Mouse (Mus musculus) urinary bladder, postnatal 36 days (tissue): ENCODE data around the gene Fgfr2.

Source experiments
- DNase-seq, 2 experiments: peaks; one replicate each; pipeline ENCODE4 v3.0.0; 2022; ENCODE audit warnings: low spot score in 2 of 2, mixed read lengths in 1 of 2

Fgfr2 gene

DNA sequence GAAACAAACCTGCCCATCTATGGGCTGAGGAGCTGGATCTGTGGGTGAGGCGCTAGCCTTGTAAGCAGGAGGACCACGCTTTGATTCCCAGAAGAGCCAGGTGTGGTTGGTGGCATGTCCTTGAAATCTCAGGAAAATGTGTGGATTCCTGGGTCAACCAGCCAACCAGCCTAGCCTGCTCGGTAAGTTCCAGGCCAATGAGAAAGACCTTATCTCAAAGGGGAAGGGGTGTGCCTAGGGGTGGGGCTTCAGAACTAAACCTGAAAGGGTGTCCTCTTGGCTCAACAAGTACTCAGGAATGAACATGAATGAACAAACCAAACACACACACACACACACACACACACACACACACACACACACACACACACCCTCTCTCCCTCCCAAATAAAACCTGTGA, 81.4 kb downstream of the Fgfr2 start:
- DNase-seq = peak; percentile 69 to 72

DNA sequence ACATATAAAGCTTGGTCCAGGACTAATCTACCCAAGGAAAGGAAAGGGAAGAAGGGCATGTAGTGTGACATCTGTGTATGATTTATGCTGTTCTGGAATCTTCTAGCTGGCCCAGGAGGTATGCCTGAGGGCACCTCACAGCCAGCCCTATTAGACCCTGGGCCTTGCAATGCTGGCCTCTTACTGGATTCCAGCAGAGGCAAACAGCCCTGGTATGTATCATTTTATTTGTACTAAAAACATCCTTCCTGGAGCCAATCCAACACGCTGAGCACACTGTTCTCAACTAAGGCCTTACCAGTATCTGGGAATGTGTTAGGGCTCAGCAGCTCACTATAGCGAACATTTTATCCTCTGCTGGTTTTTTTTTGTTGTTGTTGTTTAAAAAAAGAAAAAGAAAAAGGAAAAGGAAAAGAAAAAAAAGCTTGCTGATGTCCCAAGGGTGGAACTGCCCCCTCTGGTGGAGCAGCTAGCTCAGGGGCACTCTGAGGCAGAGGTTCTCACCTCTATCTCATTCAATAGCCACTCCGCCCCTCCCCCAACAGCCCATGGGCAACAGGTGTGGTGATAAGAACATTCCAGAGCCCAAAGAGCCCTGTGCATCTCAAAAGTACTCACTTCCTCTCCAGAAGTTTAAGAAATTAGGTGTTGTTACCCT, 82.3 kb downstream of the Fgfr2 start:
- no peak for DNase-seq

DNA sequence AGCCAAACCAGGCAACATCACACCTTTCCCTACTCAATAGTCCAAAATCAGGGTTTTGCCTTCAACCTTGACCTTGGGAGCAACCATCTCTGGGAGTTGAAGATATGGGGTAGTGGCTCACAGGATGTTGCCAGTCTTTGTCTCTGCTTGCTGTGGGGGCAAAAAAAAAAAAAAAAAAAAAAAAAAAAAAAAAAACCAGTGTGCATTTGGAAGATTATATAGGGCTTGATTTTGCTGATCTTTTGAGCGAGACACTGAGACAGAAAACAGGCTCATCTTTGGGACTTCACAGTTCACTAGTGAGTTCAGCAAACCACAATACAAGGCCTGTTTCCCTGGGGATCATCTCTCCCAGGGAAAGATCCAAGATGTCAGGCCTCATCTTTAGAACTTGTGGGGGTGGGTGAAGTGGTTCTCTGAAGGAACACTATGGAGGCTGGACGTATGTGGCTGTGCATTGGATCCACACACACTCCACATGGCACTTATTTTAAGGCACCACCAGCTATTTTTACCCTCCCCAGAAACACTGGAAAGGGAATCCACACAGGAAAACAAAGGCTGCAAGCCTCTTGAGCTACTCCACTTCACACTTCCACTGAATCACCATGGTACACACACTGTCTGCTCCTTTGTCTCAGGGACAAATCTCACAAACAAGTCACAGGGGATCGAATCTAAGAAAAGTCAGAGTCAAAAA, 83.4 kb downstream of the Fgfr2 start:
- no peak for DNase-seq

DNA sequence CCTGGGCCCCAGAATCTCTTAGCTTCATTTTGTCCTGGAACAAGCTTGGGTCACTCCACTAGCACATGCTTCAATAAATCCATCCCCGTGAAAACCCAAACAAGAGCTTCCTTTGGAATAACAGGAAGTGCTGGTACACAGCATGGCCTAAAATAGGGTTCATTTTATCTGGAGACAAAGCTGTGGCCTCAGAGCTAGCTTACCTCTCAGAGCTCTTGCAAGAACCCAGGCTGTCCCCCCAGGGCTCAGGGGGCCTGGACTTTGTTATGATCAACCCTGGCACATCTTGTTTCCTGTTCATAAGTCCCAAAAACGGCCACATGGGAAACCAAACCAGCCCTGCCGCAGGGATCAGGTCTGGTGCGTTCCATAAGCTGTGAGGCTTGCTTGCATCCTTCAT, 85.5 kb downstream of the Fgfr2 start:
- no peak for DNase-seq

DNA sequence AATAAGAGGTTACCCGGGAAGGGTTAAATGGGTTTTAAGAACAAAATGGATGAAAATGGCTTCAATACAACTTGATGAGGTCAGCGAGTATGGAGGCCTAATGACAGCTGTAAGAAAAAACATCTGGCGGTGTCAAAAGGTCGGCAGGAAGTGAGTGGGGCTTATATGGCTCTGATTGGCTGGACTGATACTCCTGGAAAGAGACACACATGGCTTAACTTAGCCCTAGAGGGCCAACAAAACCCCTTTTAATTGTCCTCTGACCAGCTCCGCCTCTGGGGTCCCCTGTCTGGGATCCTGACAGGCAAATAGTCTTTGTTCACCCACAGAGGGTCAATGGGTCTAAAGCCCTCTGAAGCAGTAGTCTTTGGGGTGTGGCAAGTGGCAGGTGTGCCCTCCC, 85.9 kb downstream of the Fgfr2 start:
- no peak for DNase-seq

DNA sequence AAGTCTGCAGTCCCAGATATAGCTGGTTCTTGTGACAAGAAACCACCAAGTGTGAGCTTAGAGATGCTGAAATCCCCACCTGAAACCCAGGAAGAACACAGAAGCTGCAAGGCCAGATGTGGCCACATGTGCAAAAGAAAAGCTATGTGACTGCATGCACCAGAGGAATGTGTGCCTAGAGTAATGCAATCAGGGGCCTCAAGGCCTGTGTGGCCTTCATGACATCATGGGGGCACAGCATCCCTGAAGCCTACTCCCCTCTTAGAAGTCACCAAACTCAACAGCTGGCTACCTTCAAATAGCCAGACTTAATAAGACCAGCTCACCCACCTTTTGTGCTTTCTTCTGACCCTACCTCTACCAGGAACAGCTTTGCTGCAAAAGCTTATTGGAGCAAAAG, 87.2 kb downstream of the Fgfr2 start:
- DNase-seq = no peak

DNA sequence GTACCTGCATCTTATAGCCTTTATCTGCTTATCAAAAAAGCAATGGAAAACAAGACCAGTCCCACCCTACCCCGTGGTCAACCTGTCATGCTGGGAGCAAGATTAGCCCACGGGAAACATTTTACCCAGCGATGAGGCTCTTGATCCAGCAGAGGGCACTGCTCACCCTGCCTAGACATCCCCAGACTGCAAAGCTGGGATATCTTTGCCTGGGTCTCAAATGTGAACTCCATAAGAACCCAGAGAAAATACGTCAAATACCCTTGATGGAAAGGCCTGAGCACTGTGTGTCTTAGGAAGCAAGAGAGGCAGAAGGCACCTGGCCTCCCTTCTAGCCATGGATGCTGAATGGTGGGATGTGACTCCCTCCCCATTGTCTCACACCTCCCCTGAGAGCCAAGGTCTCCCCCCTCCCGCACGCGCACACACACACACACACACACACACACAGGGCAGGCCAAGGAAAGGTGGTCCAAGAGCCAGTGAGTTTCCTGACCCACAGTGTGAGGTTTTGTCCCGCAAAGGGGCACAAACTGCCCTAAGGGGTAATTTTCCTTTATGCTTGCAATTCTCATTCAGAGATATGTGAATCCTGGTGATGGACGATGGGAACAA, 90.5 kb downstream of the Fgfr2 start:
- peak; percentile 46 to 61 for DNase-seq

DNA sequence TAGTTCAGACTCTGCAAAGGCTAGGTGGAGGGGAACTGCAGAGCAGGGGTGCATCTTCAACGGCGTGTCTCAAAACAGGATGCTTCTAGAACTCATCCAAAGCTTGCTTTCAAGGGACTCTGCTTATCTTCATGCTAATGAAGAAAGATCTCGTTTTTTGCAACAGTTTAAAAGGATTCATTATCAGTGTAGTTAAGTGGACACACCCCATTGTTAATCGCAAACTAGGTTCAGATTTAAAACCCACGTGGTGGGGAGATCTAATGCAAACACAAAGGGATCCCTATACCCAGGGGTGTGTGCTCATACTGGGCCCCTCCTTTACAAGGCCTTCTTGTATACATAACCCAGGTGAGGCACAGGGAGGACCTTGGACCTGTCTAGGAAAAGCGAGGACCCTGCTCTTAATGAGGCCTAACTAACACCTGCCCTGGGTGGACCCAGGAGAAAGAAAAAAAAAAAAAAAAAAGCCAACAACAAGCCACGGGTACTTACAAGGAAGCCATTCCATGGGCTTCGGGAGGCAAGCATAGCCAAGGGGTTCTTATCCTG, 93.6 kb downstream of the Fgfr2 start:
- no peak for DNase-seq

DNA sequence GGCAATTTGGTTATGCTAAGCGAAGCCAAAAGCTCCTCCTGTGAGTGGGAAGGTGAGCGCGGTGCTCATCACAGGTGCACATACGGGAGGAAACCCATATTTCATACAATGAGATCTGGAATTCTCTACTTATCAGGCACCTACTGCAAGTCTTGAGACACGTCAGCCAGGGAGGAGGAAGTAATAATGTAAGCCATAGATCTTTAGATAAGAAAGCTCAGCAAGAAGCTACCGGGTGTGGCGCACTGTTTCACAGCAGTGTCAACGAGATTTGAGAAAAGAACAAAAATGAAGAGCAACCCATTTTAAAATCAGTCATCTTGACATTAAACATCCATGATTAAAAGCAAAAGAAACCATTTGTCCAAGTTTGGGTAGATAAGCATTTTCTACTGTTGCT, 94.1 kb downstream of the Fgfr2 start:
- DNase-seq = no peak

DNA sequence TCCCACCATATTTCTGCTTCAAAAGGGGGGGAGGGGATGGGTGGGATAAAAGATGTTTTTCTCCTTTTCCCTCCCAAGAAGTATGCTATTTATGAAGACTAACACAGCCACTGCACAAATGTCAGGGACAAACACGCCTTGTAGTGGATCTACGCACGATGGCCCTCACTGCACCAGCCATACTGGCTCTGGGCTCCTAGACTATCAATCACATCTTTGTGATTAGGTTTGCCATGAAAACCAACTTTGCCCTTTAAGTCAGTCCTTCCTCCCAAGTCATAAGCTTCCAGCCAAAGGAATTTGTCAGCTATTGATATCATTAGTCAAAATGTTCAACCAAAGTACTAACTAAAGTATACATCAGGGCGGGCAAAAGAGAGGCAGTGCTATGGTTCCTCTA, 95.2 kb downstream of the Fgfr2 start:
- no peak for DNase-seq

DNA sequence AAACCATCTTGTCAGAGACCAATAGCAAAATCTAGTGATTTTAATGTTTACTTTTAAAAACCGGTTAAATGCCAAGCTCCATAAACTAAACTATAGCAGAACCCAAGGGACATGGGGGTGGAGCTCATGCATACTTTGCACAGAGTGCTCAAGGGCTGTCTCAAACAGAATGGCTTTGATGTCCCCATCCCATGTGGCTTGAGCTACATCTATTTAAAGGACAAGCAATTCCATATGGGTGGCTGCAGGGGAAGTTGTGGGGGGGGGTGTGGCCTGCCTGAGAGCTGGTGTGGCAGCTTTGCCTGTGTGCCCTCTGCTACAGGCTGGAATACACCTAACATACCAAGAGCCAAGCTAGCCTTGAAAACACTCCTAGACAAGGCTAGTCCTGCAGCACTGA, 98.5 kb downstream of the Fgfr2 start:
- DNase-seq = no peak

DNA sequence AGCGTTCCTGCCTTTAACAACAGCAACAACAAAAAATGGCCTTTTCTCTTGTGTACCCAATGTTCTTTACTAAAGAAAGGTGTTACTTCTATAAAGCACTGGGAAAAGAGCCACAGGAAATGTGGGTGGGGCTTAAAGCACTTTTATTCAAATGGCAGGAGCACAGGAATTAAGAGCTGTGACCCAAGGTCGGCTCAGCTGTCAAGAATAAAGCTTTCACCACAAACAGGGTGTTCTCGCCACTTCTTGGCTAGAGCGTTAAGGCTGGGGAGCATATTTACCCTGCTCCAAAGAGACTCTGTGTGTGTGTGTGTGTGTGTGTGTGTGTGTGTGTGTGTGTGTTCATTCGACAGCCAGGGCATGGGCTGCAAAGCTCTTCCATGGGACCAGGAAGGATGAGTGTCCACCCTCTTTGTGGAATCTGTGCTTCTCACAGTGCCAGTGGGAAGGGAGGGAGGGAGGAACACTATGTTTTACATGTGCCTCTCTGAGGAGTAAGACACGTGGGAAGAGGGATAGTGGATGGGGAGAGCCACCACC, 103.6 kb downstream of the Fgfr2 start:
- DNase-seq = no peak

DNA sequence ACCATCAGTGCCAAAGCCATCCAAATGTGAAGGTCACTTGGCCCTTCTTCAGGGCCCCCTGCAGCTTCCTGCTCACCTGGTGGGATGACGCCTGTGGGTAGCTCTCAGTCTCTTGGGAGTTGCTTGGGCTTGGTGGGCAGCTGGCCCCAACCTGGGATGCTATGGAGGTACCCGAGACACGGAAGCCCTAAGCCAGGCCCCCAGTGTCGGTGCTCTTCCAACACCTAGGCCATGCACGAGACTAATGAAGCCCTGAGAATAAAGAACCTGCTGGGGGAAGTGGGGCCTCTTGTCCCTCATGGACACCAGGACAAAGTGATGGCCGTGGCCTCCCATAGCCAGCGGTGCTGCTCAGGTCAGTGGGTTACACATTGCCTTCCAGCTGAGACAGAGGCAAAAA, 104.2 kb downstream of the Fgfr2 start:
- DNase-seq = no peak

DNA sequence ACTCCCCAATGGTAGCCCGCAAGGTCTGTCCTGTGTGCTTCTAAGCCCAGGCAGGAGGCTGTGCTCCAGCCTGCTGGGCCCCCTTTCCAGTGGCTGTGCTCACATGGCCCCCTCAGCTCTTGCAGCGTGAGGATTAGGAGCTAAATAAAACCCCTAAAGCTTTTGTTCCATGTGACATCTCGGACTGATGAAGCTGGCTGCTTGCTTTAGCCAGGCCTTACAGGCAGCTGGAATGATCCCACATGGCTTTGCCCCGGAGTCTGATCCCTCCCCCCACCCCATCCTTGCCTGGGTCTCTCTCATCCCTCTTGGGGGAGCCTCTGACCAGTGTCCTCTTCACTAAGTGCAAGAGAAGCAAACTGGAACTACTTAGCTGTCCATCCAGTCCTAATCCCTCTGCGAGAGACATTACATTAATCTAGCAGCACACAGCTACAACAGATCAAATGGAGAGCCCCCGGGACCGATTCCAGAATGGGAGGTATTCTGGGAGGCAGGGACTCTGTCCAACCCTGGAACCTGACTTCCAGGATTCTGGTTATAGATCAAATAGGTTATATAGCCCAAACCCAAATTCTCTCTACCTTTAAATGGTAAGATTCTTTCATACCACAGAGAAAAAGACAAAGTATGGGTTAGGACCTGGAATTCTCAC, 107.6 kb downstream of the Fgfr2 start:
- no peak for DNase-seq

DNA sequence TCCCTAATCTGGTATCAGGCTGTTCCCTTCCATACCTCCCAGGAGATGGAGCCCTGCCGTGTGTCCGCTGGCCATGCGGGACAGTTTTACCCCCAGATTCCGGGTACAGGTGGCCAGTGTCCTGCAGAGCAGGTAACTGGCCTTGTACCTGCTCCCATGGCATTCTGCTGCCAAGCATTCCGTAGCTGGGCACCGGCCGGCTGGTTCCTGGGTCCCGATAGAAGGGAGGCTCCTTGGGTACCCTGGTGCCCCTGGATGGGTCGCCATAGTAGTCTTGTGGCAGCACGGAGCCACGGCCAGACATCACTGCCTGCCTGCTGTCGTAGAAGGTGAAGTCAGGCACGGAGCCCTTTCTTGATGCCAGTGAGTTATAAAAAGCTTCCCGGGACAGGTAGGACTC, 108.5 kb downstream of the Fgfr2 start:
- DNase-seq = no peak

DNA sequence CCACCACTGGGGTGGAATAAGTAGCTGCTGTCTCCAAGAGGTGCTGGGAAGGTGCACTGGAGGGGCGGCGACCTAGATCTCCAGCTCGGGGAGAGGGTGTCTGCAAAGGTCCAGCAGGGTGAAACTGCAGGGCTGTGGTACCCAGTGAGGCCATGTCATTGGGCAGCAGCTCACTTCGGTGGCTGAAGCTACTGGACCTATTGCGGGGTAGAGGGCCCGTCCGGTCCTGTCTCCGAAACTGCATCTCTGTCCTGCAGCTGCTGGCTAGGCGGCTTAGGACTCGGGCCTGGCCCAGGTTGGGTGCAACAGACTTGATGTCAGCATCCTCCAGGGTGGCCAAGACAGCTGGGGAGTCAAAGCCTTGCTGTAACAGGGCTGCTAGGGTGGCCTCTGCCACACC, 109.2 kb downstream of the Fgfr2 start:
- DNase-seq = no peak

DNA sequence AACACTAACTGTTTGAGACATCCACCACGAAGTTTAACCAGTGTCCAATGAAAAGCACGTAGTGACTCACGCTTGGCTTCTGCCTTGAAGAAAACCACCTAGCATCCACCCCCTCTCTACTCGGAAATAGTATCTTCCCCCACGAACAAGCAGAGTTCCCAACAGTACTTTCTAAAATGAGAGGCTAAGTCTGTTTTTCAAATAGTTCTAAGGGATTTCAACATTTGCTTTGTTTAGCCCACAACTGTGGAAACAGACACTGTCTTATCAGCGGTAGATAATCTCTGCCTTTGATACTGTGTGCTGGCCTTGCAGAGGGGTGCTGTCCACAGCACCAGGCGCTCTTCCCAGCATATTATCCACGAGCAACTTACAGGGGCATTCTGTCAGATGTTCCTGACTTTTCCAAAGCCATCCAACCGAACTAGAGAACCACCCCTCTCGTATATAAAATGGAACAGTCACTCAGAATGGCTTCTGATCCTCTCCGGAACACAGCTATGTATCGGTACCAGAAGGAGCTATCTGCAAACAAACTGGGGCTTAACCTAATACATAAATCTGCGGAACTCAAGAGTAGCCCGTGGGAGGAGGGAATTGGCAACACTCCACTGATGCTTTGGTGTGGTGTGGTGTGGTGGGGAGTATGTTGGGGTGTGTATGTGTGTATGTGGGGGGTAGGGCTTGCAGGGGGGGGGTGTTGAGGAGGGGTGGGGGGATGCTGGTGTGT, 110.3 kb downstream of the Fgfr2 start:
- DNase-seq = no peak

DNA sequence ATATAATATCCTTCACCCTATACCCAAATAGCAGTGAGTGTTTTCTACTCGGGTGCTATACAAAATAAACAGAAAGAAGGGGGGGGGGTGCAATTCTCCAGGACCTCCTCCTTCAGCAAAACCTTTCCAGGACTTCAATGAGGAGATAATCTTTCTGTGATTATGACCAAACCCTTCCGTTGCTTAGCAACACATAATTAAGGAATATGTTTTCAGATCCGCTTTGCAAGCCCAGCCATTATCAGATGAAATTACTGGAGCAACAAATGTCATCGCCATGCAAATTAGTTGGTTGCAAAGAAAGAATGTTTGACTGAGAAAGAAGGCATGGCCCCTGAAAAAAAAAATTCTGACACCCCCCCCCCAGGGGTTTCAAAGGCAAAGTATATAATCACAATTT, 111.5 kb downstream of the Fgfr2 start:
- DNase-seq = no peak

DNA sequence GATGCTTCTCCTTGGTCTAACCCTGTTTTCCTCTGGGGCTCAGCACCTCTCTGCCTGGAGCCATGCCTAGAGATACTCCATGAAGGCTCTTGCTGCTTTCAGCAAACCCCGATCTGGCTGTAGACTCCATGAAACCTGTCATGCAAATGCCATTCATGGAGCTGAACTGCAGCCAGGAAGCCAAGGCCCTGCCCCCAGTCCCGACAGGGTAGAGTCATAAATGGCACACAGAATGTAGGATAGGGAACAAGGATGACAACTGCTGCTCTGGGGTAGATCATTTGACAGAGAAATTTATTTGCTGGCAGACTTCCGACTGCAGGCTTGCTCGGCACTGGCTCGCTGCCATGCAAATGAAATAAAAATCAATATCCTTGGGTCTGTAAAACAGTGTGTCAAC, 112.0 kb downstream of the Fgfr2 start:
- no peak for DNase-seq

DNA sequence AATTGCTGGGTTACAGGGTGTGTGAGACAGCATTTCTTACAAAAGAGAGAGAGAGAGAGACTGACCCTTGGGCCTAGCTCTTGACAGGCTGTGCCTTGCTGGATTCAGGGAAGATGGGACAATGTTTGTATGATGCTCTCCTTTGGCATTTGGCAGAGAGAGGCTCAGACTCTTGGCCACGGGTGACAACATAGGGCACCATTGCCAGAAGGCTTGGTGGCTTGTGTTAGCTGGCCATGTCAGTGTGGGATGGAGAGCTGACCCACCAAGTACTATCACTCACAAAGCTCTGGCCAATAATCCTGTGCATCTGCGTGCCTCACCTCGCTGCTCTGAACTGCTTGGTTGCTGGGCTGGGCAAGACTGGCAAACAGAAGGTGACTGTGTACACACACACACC, 112.7 kb downstream of the Fgfr2 start:
- no peak for DNase-seq

DNA sequence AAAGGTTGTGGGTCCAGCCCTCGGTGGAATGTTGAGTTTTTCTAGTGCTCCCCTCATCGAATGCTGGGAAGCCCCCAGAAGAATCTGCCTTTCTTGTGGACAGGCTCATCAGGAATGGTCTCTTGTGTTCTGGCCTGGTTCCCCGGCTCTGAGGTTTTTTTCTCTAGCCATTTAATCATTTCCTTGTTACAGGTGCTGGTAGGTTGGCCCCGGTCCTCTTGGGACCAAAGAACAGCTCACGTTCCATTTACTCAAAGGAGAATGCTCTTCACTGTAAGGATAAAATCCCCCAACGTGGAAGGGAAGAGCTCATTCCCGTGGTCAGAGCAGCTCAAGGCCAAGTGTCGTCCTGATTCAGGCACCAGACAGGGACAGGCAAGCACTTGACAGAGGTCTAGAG, 113.5 kb downstream of the Fgfr2 start:
- DNase-seq = no peak

DNA sequence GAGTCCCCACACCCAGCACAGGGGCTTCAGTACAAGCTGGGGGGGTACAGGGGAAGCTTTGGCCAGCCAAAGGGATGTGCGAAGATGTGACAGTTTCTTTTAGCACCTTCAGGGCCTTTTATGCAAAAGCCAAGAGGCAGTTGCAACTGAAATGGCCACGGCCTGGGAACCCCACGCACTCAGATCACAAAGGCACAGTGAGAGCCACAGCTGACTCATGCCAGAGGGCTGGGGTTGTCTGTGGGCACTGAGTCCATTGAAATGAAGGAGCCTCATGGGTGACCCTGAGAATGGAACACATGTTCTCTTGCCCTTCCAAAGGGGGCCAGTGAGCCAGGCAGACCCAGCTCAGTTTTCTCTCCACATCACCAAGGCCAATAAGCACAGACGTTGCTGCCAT, 114.5 kb downstream of the Fgfr2 start:
- DNase-seq = no peak
